Mouse (Mus musculus) T-helper 2 cell (primary cell): ENCODE measurements around the gene Lztr1.
"Not testable (repeated sequence)": the region's sequence is repeated elsewhere in the genome, so short reads cannot be mapped to it uniquely, and the experiment has no call there.

ENCODE experiments used
- in situ Hi-C: fragments of 300-600 bp; cut with MboI, MseI; formaldehyde crosslinking; loops from one replicate; pipeline ENCODE4 v1.15.1; 2025; ENCODE audit warnings: high pct_unique_total_duplicates

The Lztr1 gene

DNA sequence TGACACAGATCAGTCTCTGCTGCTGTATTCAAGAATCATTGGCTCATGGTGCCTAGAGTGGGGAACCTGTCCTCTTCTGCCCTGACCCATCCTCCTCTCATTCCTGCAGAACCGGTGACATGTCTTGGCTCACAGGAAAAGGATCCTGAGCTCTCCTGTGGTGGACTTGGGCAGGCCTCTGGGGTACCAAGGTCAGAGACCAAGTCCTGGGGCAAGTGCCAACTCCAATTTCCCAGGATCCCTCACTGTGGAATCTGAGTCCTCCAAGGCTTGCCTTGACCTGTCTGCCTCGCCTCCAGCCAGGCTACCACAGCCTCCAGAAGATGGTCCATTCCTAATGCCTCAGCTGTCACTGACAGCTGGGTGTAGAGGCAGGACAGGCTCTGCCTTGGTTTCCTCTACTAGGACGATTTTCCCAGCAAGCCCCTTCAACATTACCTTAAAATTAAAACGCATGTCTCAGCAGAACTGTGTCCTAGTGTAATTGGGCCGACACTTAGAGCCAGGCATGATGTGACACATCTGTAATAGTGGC is 1.4 kb upstream of the Lztr1 start:
- in situ Hi-C loops, result no loop called here

DNA sequence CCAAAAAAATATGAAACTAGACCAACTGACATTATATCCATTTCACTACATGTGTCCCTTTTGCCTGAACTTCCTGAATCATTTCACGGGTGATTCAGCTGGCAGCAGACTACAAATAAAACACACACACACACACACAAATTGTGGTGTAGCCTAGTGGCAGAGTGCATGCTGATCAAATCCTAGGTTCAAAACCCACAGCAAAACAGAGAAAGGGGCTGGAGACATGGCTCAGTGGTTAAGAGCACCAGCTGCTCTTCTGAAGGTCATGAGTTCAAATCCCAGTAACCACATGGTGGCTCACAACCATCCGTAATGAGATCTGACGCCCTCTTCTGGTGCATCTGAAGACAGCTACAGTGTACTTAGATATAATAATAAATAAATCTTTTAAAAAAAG is 457 bp upstream of the Lztr1 start:
- in situ Hi-C loops, result not testable (repeated sequence)

DNA sequence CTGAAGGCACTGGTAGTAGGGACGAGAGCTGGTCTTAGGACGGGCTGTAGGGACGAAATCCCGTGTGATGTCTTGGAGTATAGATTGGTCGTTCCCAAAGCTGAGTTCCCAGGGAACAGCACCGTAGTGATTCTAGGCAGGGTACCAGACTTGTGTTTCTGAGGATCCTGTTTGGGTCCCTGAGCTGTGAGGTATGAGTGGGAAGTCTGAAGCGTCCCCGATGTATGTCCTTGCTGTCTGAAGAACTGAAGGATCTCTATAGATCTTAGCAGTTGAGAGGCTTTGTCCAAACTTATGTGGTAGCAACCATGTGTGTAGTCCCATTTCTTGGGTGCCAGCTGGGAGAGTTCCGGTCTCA is 731 bp downstream of the Lztr1 start:
- in situ Hi-C loops, result no loop called here

DNA sequence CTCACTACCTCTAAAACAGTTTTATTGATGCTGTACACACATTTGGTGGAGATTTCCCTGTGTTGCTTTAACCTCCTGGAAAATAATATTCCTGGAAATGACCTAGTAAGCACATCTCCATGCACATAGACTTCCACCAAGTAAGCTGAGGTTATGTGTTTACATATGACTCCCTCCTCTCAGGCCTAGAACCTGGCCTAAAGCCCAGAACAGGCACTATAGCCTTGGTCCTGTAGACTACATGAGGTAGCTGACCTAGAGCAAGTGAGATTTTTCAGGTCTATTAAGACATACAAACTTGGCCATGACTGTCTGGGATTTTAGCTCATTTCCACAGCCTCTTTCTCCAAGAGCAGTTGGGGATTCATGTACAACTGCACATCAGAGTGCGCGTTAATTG is 1.7 kb downstream of the Lztr1 start:
- in situ Hi-C loops, result loop anchor here (5.0 kb wide), 1 partner anchor 52 kb away; the partner anchor contains the start of genes Lrrc74b and P2rx6

DNA sequence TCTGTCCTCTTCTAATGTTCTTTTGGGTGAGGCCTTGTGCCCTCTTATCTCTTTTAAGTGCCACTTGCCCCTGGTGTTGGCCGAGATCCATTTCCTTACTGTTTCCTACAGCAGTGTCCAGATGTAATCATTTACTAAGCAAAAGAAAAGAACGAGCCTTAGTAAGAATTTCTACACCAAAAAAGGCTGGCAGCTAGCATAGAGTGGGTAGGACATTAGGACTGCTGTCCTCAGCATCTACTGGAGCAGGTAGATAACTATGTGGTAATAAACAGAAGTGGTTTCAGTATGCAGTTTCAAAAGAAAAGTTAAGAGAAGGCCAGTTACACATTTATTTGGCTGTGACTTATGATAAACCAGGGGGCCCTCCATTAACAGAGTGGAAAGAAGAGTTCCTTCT is 2.2 kb downstream of the Lztr1 start:
- in situ Hi-C loops, result loop anchor here (5.0 kb wide), 1 partner anchor 52 kb away; the partner anchor contains the start of genes Lrrc74b and P2rx6

DNA sequence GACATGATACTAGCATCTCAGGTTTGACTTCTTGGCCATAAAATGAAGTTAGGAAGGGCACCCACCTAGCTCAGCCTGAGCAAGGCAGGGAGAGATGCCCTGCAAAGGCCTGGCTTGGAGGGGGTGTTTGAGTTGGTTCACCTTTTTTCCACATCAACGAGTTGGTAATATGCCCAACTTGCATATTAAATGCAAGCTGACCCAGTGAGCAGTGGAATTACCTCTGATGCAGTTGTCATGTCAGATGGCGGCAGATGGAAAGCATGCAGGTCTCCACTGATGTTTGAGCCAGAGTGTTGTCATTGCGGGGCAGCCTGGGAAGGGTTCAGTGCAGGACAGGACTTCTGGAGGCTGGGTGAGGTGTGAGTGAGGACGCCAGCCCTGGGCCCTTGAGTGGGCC is 2.9 kb downstream of the Lztr1 start:
- in situ Hi-C loops, result loop anchor here (5.0 kb wide), 1 partner anchor 51 kb away; the partner anchor contains the start of genes Lrrc74b and P2rx6

DNA sequence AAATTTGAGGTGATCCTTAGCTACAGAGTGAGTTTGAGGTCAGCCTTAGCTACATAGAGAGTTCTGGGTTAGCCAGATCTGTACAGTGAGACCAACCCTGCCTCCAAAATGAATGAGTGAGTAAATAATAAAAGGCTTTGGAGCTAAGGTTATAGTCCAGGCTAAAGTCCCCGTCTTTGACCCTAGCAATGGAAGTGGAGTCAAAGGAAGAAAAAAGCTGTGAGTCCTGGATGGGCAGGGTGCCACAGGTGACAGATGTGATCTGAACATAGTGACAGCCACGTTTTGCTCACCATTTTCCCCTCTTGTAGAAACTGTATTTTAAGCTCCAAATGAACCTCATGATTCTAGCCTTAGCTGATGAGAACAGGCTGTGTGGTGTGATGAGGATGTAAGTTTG is 10.4 kb downstream of the Lztr1 start:
- in situ Hi-C loops, result no loop called here

DNA sequence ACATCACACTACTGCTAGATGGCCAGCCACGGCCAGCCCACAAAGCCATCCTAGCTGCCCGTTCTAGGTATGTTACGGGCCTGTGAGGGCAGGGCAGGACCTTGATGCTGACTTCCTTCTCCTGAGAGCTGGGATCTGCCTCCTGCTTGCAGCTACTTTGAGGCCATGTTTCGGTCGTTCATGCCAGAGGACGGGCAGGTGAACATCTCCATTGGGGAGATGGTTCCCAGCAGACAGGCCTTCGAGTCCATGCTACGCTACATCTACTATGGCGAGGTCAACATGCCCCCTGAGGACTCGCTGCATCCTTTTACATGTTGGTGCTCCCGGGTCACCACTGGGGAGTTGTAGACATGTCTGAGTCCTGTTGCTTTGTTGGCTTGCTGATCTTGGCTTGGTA is 15.7 kb downstream of the Lztr1 start:
- in situ Hi-C loops, result no loop called here

DNA sequence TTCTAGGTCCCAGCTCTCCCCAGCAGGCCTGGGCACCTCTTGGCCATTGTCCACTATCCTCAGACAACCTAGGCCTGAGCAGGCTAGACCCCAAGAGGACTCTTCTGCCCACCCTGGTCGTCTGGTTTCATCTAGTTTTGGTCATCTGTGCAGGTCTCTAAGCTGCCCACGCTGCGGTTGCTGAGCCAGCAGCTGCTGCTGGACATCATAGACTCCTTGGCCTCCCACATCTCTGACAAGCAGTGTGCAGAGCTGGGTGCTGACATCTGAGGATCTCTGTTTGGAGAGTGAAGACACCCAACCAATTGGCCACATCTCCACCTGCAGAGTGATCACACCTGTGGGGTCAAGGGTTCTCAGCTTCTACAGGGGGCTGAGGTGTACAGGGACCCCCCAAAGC is 17.0 kb downstream of the Lztr1 start:
- in situ Hi-C loops, result no loop called here

DNA sequence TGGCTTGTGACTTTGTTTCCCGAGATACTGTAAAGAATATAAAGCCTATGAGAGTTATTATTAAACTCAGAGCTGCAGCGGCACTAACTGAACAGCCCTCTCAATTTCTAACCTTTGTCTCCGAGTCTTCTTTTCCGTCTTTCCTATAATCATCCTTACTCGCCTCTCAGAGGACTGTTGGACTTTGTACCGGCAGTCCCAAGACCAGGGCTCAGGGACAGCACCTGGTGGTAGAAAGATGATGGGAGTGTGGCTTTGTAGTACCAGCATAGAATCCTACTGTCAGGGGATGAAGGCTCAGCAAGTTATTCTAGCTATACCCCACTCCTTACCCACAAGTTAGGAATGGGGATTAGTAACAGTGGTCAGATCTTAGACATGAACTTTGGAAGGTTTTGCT is 17.7 kb downstream of the Lztr1 start:
- in situ Hi-C loops, result no loop called here

DNA sequence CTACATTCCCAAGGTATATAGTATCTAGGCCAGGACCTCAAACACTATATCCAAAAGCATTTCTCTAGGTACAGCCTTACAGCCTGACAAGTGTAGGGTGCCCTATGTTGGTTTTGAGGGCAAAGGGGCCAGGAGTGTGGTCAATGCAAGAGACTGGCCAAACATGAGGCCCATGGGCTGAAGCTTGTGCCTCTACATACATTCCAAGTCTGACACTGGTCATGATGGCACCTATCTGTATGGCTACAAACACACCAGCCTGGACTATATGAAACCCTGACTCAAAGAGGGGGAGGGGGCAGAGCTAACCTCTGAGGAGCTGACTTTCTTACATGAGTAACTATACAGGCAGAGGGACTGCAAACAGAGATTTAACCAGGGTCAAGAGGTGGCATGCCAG is 19.1 kb downstream of the Lztr1 start:
- in situ Hi-C loops, result no loop called here

DNA sequence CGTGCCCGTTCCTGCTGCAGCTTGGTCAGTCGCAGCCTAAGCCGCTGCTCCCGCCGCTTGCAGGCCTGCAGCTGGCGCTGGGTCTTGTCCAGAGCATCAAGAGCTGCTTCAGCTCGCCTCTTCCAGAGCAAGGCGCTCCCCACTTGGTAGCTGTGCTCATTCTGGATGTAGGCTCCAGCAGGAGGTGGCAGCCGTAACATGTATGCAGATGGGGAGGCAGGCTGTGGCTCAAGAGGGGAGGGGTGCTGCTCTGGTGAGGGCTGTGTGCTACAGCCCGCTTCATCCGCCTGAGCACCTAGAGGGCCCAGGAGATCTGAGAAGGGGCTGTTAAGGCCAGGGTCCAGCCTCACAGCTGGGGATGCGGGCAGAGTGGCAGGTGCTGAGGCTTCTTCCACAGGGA is 19.8 kb downstream of the Lztr1 start:
- in situ Hi-C loops, result no loop called here

DNA sequence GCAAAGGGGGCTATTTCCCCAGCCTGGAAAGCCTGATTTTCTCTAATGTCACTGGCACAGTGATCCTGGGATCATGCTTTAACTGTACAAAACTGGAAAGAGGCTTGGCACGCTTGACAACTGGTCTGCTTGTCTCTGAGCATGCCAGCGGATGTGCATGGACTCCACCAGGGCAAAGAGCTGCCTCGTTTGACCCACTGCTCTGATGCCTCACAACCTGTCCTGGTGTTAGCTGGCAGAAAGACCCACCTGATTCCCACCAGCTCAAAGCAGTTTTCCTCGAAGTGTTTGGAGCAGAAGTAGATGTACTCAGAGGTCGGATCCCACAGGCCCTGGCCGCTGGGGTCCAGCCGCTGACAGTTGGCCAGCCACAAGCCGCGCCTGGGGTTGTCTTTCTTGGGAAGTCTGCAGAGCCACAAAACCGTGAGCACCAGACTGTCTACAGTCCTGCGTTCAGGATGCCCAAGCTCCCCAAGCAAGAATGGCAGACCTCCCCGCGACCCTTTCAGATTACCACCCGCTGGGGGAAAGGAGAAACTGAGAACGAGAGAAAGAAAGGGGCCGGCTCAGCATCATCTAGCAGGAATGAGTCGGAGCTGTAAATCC is 21.6 kb downstream of the Lztr1 start:
- in situ Hi-C loops, result no loop called here

DNA sequence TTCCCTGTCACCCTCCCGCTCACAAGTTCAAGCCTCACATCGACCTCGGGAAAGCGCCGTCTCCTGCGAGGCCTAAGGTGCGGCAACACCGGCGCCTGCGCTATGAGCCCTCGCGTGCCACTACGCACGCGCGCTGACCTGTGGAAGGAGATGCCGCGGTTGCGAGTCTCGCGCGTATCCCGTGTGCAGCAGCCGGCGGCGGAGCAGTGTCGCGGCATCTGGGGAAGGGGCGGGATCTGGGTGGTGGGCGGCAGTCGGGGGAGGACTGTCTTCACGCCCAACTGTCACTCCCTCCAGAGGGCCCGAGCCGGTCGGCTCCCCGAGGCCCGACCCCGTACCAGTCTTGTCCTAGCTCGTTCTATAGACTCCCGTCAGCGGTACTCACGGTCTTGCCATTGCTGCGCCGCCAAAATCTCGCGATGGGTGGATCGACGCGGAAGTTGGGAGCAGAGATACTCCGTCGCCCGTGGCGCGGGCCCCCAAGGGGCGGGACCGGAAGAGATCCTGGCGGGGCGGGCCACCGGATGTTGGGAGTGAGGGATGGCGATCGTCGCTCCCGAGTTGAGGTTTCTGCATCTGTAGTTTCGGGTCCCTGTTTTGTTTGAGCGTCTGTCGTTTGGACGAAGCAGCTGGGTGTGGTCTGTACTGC is 22.3 kb downstream of the Lztr1 start, which contains the start of gene Thap7:
TSS of gene Thap7 (minus strand) at position 497 of the 649 bp plus-strand sequence.
- in situ Hi-C loops, result no loop called here

DNA sequence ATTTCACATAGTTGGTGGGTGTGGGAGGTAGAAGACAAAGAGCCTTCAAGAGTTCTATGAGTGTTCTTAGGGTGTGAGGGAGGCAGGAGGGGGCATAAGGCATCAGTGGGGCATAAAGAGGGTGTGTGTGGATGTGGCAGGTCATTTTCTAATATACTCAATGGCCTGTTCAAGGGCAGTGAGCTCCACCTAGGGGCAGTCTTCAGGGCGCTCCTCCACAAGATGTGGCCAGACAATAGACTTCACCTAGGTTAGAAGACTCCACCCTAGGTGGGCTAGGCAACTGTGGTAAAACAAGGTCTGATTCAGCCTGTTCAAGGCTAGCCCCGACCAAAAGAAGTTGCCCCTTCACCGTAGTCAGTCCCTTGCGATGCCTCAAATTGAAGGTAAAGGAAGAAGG is 23.8 kb downstream of the Lztr1 start:
- in situ Hi-C loops, result no loop called here

DNA sequence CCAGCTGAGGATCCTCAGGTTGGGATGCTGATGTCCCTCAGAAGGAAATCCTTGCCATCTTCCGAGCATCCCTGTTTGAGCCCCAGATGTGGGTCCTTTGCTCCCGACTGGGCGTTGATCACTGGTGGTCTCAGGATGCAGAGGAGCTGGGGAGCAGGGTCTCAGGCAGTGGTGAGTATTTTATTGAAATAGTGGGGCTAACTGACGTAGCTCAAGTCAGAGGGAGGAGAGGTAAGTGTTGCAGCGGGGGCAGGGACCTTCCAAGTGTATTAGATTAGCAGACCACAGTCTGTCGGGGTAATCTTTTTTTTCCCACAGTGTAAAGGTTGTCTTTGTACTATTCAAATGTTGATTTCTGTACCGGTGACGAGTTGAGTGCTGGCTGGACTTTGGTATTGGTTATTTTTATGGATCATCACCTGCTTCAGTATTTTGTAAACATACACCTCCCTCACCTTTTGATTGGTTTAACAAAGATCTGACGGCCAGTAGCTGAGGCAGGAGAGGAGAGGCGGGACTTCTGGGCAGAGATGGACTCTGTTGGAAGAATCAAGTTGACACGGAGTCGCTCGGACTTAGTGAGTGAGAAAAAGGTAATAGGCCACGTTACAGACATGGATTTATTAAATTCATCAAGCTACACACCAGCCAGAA is 24.3 kb downstream of the Lztr1 start:
- in situ Hi-C loops, result no loop called here

DNA sequence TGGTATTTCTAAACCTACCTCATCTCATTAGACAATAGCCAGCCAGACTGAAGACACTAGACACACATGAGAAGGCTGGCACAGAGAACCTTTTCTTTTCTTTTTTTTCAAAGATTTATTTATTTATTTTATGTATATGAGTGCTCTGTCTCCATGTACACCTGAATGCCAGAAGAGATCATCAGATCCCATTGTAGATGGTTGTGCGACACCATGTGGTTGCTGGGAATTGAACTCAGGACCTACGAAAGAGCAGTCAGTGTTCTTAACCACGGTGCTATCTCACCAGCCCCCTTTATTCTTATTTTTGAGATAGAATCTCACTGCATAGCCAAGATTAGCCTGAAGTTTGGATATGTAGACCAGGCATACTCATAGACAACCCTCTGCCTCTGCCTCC is 28.1 kb downstream of the Lztr1 start:
- in situ Hi-C loops, result no loop called here

DNA sequence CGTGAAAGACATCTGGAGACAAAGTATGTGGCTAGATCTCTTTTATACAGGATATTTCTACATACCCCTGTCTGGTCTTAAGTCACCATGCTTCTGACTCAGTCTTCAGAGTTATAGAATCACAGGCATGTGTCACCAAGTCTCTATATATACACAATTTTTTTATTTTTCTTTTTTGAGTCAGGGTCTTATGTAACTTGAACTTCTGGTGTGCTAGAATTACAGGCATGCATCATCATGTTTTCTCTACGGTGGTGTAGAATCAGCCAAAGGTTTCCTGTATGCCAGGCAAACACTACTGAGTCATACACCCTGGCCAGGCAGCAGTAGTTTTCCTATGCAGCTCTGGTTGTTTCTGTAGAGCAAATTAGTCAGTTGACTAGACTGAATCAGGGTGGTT is 34.1 kb downstream of the Lztr1 start:
- in situ Hi-C loops, result no loop called here

DNA sequence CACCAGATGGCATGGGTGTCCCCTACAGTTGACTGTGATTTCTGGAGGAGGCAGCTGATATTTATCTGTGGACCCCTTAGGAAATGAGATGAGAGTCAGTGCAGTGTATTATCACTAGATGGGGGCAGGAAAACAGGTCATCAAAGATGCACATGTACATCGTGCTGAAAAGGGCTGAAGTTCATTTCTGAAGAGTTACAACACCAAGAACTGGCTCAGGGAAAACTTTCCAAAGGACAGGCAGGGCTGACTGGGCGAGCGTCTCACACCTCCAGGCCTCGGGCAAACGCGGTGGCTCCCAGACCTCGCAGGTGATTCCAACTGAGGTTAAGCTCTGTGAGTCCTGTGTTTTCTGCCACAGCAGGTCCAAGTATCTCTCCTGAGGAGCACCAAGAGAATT is 44.3 kb downstream of the Lztr1 start:
- in situ Hi-C loops, result no loop called here

DNA sequence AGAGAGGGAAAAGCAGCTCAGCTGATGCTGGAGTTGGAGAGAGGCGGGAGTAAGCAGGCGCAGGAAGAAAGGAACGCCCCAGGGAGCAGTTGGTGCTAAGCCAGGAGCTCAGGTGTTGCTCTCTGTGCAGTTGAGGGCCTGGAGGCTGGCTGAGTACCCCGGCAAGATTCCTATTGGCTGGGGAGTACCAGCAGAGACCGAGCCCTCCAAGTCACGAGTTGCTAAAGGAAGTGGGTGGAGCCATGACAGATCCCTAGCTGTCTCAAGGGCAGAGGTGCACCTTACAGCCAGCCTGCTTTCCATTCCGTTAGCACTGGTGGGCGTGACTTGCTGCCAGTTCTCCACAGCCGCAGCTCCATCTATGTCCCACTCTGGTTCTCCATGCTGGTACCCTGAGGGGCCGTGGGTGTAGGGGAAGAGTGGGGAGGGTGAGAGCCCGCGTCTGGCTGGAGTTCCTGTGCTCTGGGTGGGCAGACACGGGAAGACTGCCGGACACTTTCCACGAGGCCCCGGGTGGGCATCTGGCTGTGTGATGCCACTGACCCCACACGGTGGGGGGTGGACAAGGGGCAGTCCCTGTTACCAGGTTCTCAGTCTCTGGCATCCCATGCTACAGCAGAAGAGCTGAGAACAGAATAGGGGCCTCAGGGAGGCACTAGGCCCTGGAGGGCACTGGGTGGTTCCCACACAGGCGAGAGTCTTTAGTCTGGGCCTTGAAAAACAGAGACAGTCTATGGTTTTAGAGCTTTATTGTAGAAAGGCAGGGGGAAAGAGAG is 45.6 kb downstream of the Lztr1 start:
- in situ Hi-C loops, result no loop called here

DNA sequence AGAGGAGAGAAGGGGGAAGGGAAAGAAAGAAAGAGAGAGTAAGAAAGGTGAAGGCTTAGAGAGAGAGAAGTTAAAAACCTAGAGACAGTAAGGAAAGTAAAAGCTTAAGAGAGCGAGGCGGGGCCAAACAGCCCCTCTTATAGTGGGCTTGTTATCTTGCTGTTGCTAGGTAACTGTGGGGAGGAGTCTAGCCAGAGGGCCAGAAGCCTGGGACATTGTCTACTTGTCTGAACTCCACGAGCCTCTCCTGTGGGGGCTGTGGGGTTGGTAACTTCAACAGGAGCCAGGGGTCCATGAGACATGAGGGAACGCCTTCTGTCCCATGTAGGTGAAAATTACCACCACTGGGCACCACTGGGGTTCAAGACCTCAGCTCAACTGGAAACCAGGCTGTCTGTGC is 46.2 kb downstream of the Lztr1 start:
- in situ Hi-C loops, result loop anchor here (5.0 kb wide), 1 partner anchor 63 kb away; the partner anchor contains the start of gene Smpd4

DNA sequence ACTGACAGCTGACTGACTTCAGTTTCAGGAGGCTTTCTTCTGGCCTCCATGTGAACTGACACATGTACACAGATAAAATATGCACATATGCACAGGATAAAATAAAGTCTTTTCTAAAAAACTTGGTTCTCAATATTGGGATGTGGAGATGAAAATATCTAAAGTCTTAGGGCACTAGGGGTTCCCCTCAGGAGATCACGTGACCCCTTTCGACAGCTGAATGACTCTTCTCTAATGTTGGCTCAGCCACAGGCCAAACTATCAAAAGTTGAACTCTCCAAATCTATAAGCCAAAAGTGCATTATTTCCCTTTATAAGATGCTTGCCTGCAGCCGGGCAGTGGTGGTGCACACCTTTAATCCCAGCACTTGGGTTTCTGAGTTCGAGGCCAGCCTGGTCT is 47.7 kb downstream of the Lztr1 start:
- in situ Hi-C loops, result loop anchor here (5.0 kb wide), 1 partner anchor 61 kb away; the partner anchor contains the start of gene Smpd4
